Mouse (Mus musculus): ENCODE results near the gene Plekhh1.

The Plekhh1 gene

DNA sequence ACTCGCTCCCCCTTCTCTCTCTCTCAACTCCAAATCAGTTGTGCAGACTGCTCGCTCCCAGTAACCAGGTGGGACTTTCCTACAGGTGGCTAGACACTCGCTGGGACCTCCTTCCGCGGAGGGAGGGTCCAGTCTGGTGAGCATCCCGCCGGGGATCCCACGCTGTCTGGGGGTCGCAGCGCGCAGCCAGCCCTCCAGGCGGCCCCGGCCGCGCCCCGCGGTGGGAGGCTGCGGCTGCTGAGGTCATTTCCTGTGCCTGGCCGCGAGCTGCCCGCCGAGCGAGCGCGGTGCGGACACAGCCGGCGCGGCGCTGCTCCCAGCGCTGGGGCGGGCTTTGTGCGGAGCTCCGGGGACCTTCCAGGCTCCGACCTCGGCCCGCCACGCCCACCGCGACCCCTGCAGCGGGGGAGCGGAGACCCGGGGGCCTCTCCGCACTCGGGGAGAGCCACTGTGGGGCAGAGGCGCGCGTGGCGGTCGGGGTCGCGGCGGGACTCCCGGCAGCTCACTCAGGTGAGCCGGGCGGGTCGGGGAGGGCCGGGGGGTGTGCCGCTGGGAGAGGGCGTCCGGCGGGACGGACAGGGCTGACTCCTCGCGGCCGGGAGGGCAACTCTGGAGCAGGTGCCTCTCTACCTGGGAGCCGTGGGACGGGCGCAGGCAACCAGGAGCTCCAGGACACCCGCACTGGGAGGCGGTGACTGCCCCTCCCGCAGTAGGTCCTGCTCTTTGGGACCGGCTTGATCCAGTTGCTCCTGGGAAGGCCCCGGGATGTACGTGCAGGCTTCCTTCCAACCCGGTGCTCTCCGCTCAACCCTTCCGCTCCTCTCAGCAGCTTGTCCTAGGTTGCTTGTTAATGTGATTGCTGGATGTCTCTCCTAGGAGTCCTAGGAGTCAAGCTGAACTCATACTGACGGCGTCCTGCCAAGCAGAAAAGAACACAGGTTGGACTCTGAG, at the start of gene Plekhh1:
Gene Plekhh1 (plus strand): TSS at position 253 of the 951 bp plus-strand sequence.
- peak; percentile 79 for DNase-seq (ENCODE audit: extremely low read depth, insufficient read length, low spot score)

- peak; percentile 53 for DNase-seq (ENCODE audit: extremely low read depth, insufficient read length, low spot score)
Observed at GRCm38 (mm10) chr12:78980683-78981091, 48.3 kb upstream of the Plekhh1 start.

DNA sequence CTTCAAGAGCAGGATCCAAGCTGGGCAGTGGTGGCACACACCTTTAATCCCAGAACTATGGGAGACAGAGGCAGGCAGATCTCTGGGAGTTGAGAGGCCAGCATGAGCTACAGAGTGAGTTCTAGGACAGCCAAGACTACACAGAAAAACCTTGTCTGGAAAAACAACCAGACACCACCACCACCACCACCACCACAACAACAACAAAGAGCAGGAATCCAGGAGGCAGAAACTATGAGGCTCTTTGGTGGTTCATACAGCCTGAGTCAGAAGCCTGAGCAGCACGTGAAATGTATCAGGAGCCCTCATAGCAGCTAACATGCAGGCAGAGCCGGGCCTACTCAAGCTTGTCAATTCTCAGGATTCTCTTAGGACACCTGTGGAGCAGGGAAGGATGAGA, 47.8 kb upstream of the Plekhh1 start:
- no peak for DNase-seq (ENCODE audit: extremely low read depth, insufficient read length, low spot score)

DNA sequence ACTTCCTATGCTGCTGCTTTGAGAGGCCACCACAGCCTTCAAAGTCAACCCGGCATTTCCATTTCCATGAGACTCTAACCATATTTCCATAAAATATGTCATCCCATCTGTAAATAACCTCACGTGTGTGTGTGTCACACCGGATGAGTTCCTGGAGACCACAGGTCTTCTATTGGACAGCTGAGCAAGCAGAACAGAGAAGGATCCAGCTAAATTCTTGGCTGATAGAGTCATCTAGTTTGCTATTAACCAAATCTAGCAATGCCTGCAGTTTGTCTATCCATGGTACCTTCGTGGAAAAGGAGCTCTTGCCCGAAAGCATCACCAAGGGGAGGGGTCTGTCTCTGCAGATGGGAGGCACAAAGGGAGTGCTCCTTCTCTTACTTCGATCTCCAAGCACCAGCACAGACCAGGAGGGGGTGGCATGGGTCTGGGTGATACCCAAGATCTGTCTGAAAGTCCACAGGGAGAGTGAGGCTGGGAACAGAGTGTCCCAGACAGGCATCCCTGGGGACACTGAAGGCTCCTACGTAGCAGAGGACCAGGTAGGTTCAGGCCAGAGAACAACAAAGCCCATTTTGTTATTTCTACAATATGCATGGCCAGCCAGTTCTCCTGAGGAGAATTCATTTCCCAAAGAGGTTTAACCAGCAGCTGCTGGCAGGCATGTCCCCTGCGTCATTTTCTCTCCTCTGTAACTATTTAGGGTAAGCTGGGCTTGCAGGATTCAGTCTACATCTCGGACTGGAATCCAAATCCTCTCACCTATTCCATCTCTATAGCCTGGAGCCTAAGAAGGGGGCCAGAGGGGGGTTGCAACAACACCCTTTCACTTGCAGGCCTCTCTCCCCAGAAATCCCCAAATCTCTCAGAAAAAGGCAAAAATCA, 46.8 kb upstream of the Plekhh1 start:
- DNase-seq (ENCODE audit: extremely low read depth, insufficient read length, low spot score) = no peak

GRCm38 (mm10) chr12:78983296-78984034, 45.5 kb upstream of the Plekhh1 start:
- DNase-seq (ENCODE audit: extremely low read depth, insufficient read length, low spot score) = no peak

- no peak for DNase-seq (ENCODE audit: extremely low read depth, insufficient read length, low spot score)
Observed at GRCm38 (mm10) chr12:78984035-78984432, 44.9 kb upstream of the Plekhh1 start.

DNA sequence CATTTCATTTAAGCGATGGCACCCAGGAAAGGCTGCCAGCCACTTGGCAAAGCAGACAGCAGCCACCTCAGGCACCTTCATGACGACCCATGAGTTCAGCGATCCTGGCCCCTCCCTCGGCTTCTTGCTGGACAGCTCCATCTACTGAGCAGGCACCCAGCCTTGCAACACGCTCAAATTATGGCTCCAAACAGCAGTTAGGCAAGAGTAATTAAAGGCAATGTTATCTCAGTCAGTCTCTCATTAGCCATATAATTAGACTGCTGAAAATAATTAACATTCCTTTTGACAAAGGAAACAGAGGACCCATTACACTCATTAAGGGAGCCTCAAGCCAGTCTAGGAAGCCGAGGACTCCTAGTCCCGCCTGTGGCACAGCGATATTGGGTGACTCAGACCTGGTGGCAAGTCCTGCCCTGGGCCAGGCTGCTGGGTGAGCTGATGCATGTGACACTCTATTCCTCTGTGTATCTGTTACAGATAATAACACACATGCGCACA, 41.3 kb upstream of the Plekhh1 start:
- no peak for DNase-seq (ENCODE audit: extremely low read depth, insufficient read length, low spot score)

GRCm38 (mm10) chr12:78996271-78996670, 32.7 kb upstream of the Plekhh1 start:
- DNase-seq (ENCODE audit: extremely low read depth, insufficient read length, low spot score) = no peak

- no peak for DNase-seq (ENCODE audit: extremely low read depth, insufficient read length, low spot score)
Observed at GRCm38 (mm10) chr12:78996711-78997110, 32.3 kb upstream of the Plekhh1 start.

- no peak for DNase-seq (ENCODE audit: extremely low read depth, insufficient read length, low spot score)
Observed at GRCm38 (mm10) chr12:79002406-79002805, 26.6 kb upstream of the Plekhh1 start.

- DNase-seq (ENCODE audit: extremely low read depth, insufficient read length, low spot score) = no peak
Observed at GRCm38 (mm10) chr12:79002978-79003377, 26.0 kb upstream of the Plekhh1 start.

GRCm38 (mm10) chr12:79005456-79005855, 23.5 kb upstream of the Plekhh1 start:
- DNase-seq (ENCODE audit: extremely low read depth, insufficient read length, low spot score) = no peak

- no peak for DNase-seq (ENCODE audit: extremely low read depth, insufficient read length, low spot score)
Observed at GRCm38 (mm10) chr12:79006076-79006475, 22.9 kb upstream of the Plekhh1 start.

DNA sequence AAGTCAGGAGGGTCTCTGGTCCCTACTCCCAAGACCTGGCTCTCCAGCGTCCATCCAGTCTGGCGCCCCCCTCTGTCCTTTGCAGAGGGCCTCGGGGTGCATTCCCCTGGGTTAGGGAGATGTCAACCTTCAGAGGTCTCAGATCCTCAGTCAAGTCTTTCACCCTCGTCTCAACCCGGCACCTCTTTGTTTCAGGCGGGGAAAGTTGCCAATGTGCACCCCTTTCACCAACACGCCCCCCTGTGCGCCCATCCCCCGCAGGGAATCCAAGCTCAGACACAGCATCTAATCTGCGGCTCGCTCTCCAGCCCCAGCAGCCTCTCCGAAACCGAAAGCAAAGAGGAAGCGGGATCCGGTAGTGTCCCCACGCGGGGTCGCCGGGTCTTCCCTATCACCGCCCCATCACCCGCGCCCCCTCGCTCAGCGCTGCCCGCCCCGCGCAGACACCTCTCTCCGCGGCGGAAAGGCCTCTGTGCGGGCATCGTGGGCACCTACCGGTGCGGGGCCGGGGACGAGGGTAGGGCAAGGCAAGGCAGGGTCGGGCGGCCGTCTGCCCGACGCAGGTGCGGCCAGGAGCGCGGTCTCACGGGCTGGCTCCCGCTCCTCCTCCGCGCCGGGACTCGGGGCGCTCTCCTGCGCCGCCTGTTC, 22.4 kb upstream of the Plekhh1 start:
- no peak for DNase-seq (ENCODE audit: extremely low read depth, insufficient read length, low spot score)

DNA sequence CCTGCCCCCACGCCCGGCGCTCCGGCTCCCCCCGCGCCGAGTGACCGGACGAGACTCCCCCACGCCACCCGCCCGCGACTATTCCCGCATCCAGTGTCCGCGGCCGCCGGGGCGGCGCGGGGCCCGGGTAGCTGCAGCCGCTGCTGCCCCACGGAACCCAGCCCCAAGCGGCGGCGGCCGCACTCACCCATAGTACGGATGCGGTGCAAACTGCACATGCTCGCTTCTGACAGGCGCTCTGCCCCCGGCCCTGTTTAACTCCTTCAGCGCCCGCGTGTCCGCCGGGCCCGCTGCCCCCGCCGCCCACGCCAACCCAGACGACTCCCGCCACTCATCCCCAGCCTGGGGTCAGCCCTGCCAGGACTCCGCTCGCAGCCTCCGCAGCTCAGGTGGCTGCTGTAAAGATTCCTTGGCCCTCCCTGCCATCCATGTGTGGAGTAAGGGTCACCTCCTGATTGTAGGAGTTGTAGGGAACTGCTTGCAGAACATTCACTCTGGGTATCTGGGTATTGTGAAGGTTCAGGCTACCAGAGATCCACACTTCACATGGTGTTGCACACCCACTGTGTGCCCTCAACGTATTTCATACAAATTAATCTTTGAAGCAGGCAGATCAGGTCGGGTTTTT, 21.7 kb upstream of the Plekhh1 start, which contains the start of gene Tmem229b:
Gene Tmem229b (minus strand): TSS at position 502 of the 628 bp plus-strand sequence.
- DNase-seq (ENCODE audit: extremely low read depth, insufficient read length, low spot score) = no peak

GRCm38 (mm10) chr12:79010569-79010968, 18.4 kb upstream of the Plekhh1 start:
- DNase-seq (ENCODE audit: extremely low read depth, insufficient read length, low spot score) = no peak

GRCm38 (mm10) chr12:79016109-79016508, 12.9 kb upstream of the Plekhh1 start:
- DNase-seq (ENCODE audit: extremely low read depth, insufficient read length, low spot score) = no peak

DNA sequence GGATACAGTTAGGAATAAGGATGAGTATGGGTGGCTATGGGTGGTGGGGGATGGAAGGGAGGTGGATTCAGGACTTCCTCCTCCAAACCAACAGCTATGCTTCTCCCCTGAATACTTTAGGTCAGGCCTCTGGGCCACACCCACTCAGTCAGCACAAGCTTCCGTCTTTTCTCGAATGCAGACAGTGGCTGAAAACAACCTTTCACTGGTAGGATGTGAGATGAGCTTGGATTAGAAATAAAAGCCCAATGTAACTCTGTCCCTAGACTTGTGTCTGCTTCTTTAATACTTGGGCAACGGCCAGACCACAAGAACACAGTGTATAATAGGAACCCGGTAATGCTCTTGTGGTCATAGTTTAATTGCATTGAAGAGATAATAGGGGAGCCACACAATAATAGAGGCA, 11.0 kb upstream of the Plekhh1 start:
- no peak for DNase-seq (ENCODE audit: extremely low read depth, insufficient read length, low spot score)

GRCm38 (mm10) chr12:79021902-79022301, 7.1 kb upstream of the Plekhh1 start:
- no peak for DNase-seq (ENCODE audit: extremely low read depth, insufficient read length, low spot score)
